Mouse (Mus musculus) erythroblast, adult 5-6 weeks (primary cell): ENCODE results near the gene Tmem233. TPM values are rescaled to one million over a fixed set of nuclear protein-coding genes. Genes with fewer than 3 reads are reported as not detected.

Source experiments
- ATAC-seq: replicated peaks from 2 replicates; pipeline ENCODE4 v1.8.0; 2016; ENCODE audit warnings: moderate number of reproducible peaks, mild to moderate bottlenecking, moderate TSS enrichment, inconsistent platforms; ENCODE audit not compliant: poor library complexity, low FRiP score, severe bottlenecking
- total RNA-seq, 2 experiments: library from RNA; stranded (forward) in 1 of 2; stranded (reverse) in 1 of 2; fragments of 150-400 nt in 1 of 2; fragments of 200-764, 138-1000 nt in 1 of 2; gene quantifications; 2 replicates each; pipeline versions ENCODE4 v1.2.3 to v1.2.4; 2015 to 2017; ENCODE audit warnings: low replicate concordance in 2 of 2

The Tmem233 gene
- total RNA-seq (2015; ENCODE audit: low replicate concordance) (not detected in 2 replicates), total RNA-seq (2017; ENCODE audit: low replicate concordance) (not detected in 2 replicates)

- ATAC-seq, result no peak
These were observed at the start of gene Tmem233 for GRCm38 (mm10) chr5:116083081-116083480. TSS of gene Tmem233 (minus strand) at chr5:116083244.

- ATAC-seq, result peak; percentile 77; the same call in 1 of the 2 replicates
These were observed 40.3 kb upstream of the Tmem233 start for GRCm38 (mm10) chr5:116123344-116123743.

- ATAC-seq, result peak; percentile 65
These were observed 33.5 kb upstream of the Tmem233 start for GRCm38 (mm10) chr5:116116567-116116966.

GRCm38 (mm10) chr5:116116110-116116509 lies 33.1 kb upstream of the Tmem233 start:
- no peak for ATAC-seq

- no peak for ATAC-seq
These were observed 32.2 kb upstream of the Tmem233 start for GRCm38 (mm10) chr5:116115071-116115834.

- no peak for ATAC-seq
These were observed 25.6 kb upstream of the Tmem233 start for GRCm38 (mm10) chr5:116108651-116109050.

- no peak for ATAC-seq
These were observed 1.2 kb upstream of the Tmem233 start for GRCm38 (mm10) chr5:116084231-116084630.

- ATAC-seq, result no peak
These were observed 673 bp downstream of the Tmem233 start for GRCm38 (mm10) chr5:116082241-116082900.

GRCm38 (mm10) chr5:116081616-116082015 lies 1.4 kb downstream of the Tmem233 start:
- ATAC-seq, result no peak

- no peak for ATAC-seq
These were observed 2.3 kb downstream of the Tmem233 start for GRCm38 (mm10) chr5:116080736-116081135.

- ATAC-seq, result no peak
These were observed 13.4 kb downstream of the Tmem233 start for GRCm38 (mm10) chr5:116069618-116070017.

- no peak for ATAC-seq
These were observed 30.2 kb downstream of the Tmem233 start for GRCm38 (mm10) chr5:116052826-116053225.

GRCm38 (mm10) chr5:116052171-116052570 lies 30.9 kb downstream of the Tmem233 start:
- ATAC-seq, result no peak

- ATAC-seq, result no peak
These were observed 33.2 kb downstream of the Tmem233 start for GRCm38 (mm10) chr5:116049821-116050220.

- no peak for ATAC-seq
These were observed 34.7 kb downstream of the Tmem233 start for GRCm38 (mm10) chr5:116048321-116048720.

- no peak for ATAC-seq
These were observed 36.8 kb downstream of the Tmem233 start for GRCm38 (mm10) chr5:116046246-116046645.

- ATAC-seq, result no peak
These were observed 37.5 kb downstream of the Tmem233 start for GRCm38 (mm10) chr5:116045581-116045980.

GRCm38 (mm10) chr5:116042241-116042640 lies 40.8 kb downstream of the Tmem233 start:
- no peak for ATAC-seq

- ATAC-seq, result no peak
These were observed 43.3 kb downstream of the Tmem233 start for GRCm38 (mm10) chr5:116039706-116040105.

GRCm38 (mm10) chr5:116037731-116038130 lies 45.3 kb downstream of the Tmem233 start:
- no peak for ATAC-seq

GRCm38 (mm10) chr5:116036465-116036864 lies 46.6 kb downstream of the Tmem233 start:
- no peak for ATAC-seq
